Mouse (Mus musculus) limb, embryonic 11.5 days (tissue): ENCODE data around the gene Pgap1. TPM values are rescaled to one million over a fixed set of nuclear protein-coding genes. Genes with fewer than 3 reads are reported as not detected.

ENCODE experiments used
- ATAC-seq: fragments of 200-750 bp; cut with Nextera tagmentation; 2 replicates; pipeline ENCODE4 v1.8.0; 2017; ENCODE audit warnings: low read depth; ENCODE audit not compliant: insufficient number of reproducible peaks, low FRiP score, low TSS enrichment
- DNase-seq: peaks from one replicate; pipeline ENCODE4 v3.0.0-alpha.2; 2015; ENCODE audit warnings: low spot score
- H3K27ac ChIP-seq: fragments of 300-500 bp; sonication (generic); replicated peaks from 2 replicates; pipeline ENCODE4 v1.5.1; 2014; ENCODE audit warnings: low read depth, mild to moderate bottlenecking, low read length
- H3K27me3 ChIP-seq: fragments of 300-500 bp; sonication (generic); 2 replicates; pipeline ENCODE4 v1.6.1; 2014; ENCODE audit warnings: mild to moderate bottlenecking, low read length, mixed read lengths; ENCODE audit not compliant: control insufficient read depth, insufficient read depth
- H3K36me3 ChIP-seq: fragments of 300-500 bp; sonication (generic); 2 replicates; pipeline ENCODE4 v1.6.1; 2014; ENCODE audit warnings: mild to moderate bottlenecking, low read length, moderate library complexity, mixed read lengths; ENCODE audit not compliant: control insufficient read depth, insufficient read depth
- H3K4me1 ChIP-seq: fragments of 300-500 bp; sonication (generic); 2 replicates; pipeline ENCODE4 v1.6.1; 2014; ENCODE audit warnings: low read length, mixed read lengths; ENCODE audit not compliant: control insufficient read depth, insufficient read depth
- H3K4me2 ChIP-seq: fragments of 300-500 bp; sonication (generic); 2 replicates; pipeline ENCODE4 v1.6.1; 2014; ENCODE audit warnings: low read depth, mild to moderate bottlenecking, moderate library complexity; ENCODE audit not compliant: severe bottlenecking
- H3K4me3 ChIP-seq: fragments of 300-500 bp; sonication (generic); 2 replicates; pipeline ENCODE4 v1.5.1; 2014; ENCODE audit warnings: low read depth, low read length
- H3K9ac ChIP-seq: fragments of 300-500 bp; sonication (generic); 2 replicates; pipeline ENCODE4 v1.6.1; 2014; ENCODE audit warnings: mild to moderate bottlenecking, low read length
- H3K9me3 ChIP-seq: fragments of 300-500 bp; sonication (generic); 2 replicates; pipeline ENCODE4 v1.6.1; 2016; ENCODE audit warnings: low read length; ENCODE audit not compliant: control insufficient read depth
- WGBS: fragments of 180-500 bp; shearing (Covaris S2); extraction: QIAGEN DNeasy Blood & Tissue Kit; methylation state at CpG from one replicate; pipeline ENCODE4 v1.1.7; 2014; 5-methylcytosine and 5-hydroxymethylcytosine counted together
- polyA plus RNA-seq: library from polyadenylated mRNA; unstranded; fragments of >200 nt; fragmentation: Nextera tagmentation; extraction: Ambion mirVana; gene quantifications from 2 replicates; pipeline ENCODE4 v1.2.1, GENCODE M21; 2014

Pgap1 gene
- polyA plus RNA-seq, 1 experiment from 2014 or later, result 6.8 TPM

DNA sequence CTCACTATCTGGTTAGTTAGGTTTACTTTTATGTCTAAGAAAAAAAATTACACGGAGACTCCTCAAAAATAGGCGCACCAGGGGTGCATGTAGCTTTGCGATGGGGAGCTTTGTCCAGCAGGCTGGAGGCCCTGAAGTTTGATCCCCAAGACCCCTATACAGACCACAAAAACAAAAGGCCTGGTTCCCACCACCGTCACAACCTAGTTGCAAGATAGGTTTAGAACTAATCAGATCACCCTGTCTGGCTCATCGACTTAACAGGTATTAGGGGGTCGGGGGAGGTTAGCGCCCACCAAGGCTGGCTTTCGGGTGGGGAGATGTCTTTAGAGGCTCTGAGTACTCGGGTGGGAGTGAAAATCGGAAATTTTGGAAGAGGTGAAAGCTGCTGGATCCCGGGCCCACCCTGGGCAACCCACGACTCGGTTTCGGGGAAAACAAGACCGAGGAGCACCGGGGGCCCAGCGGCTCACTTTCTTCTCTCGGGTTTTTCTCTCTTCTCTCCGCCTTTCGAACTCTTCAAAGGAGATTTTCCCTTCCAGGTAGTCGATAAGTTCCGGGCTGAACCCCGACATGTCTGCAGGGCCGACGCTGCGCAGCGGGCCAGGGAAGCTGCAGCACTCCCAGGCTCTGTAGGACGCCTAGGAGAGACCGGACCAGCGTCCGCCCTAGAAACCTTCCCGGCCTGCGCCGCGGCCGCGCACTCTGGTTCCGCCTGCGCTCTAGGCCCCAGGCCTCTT is 119.0 kb downstream of the Pgap1 start, which contains the start of gene Gtf3c3:
Gene Gtf3c3, minus strand, starts transcription at position 632 of the 740 bp plus-strand sequence.
- Histone ChIP-seq H3K4me1 (no peaks in the 10 kb centered on the region), H3K9ac (peak within 1 kb of the TSS; percentile 90), H3K4me2 (peak within 1 kb of the TSS; percentile 71), H3K9me3 (no peaks in the 10 kb centered on the region), H3K27me3 (no peaks in the 10 kb centered on the region), H3K36me3 (no peaks in the 10 kb centered on the region), H3K27ac (no peak within 1 kb of the TSS), H3K4me3 (peak within 1 kb of the TSS; percentile 79)
- ATAC-seq (peak; percentile 98), DNase-seq (peak; percentile 85)
- WGBS, result 3% methylated on average over 39 of the region's 39 CpGs

Other genes starting within 250 kb of the Pgap1 start
- 38.5 TPM in 2 replicates for gene Gtf3c3, start 118.7 kb downstream of the Pgap1 start, polyA plus RNA-seq